Mouse (Mus musculus) hindbrain, postnatal 0 days (tissue): ENCODE results near the gene 1700024G13Rik. TPM values are rescaled to one million over a fixed set of nuclear protein-coding genes. Genes with fewer than 3 reads are reported as not detected.
"Not testable (repeated sequence)": the region's sequence is repeated elsewhere in the genome, so short reads cannot be mapped to it uniquely, and the experiment has no call there.

Experiments used
- ATAC-seq: fragments of 200-750 bp; cut with Nextera tagmentation; 2 replicates; pipeline ENCODE4 v1.8.0; 2017; ENCODE audit warnings: mild to moderate bottlenecking, moderate TSS enrichment, moderate library complexity
- DNase-seq: peaks from one replicate; pipeline ENCODE4 v3.0.0-alpha.2; 2015; ENCODE audit warnings: low spot score
- H3K27ac ChIP-seq: fragments of 300-500 bp; sonication (generic); 2 replicates; pipeline ENCODE4 v1.5.1; 2014; ENCODE audit warnings: mild to moderate bottlenecking
- H3K27me3 ChIP-seq: fragments of 300-500 bp; sonication (generic); 2 replicates; pipeline ENCODE4 v1.6.1; 2014; ENCODE audit warnings: low read length, mixed read lengths; ENCODE audit not compliant: insufficient read depth
- H3K36me3 ChIP-seq: fragments of 300-500 bp; sonication (generic); 2 replicates; pipeline ENCODE4 v1.6.1; 2014; ENCODE audit warnings: low read length, mixed read lengths; ENCODE audit not compliant: insufficient read depth
- H3K4me1 ChIP-seq: fragments of 300-500 bp; sonication (generic); 2 replicates; pipeline ENCODE4 v1.6.1; 2014; ENCODE audit warnings: antibody characterized with exemption, low read length, mixed read lengths; ENCODE audit not compliant: insufficient read depth
- H3K4me2 ChIP-seq: fragments of 300-500 bp; sonication (generic); 2 replicates; pipeline ENCODE4 v1.6.1; 2014; ENCODE audit warnings: low read depth, mild to moderate bottlenecking, low read length, moderate library complexity, mixed read lengths
- H3K4me3 ChIP-seq: fragments of 300-500 bp; sonication (generic); 2 replicates; pipeline ENCODE4 v1.5.1; 2014; ENCODE audit warnings: low read length
- H3K9ac ChIP-seq: fragments of 300-500 bp; sonication (generic); replicated peaks from 2 replicates; pipeline ENCODE4 v1.6.1; 2014; ENCODE audit warnings: mild to moderate bottlenecking, low read length, moderate library complexity, mixed read lengths
- H3K9me3 ChIP-seq: fragments of 300-500 bp; sonication (generic); 2 replicates; pipeline ENCODE4 v1.6.1; 2016; ENCODE audit warnings: low read length, mixed read lengths
- CTCF ChIP-seq: IDR thresholded peaks from 2 replicates; pipeline ENCODE4 v1.5.1; 2016; ENCODE audit warnings: antibody characterized with exemption, control low read depth, low read depth
- WGBS: fragments of 180-500 bp; shearing (Covaris S2); extraction: QIAGEN DNeasy Blood & Tissue Kit; methylation state at CpG from one replicate; pipeline ENCODE4 v1.1.7; 2014; 5-methylcytosine and 5-hydroxymethylcytosine counted together
- polyA plus RNA-seq: library from polyadenylated mRNA; unstranded; fragments of >200 nt; fragmentation: Nextera tagmentation; extraction: Ambion mirVana; gene quantifications from 2 replicates; pipeline ENCODE4 v1.2.1, GENCODE M21; 2015
- total RNA-seq: library from RNA; depleted of rRNA; stranded (reverse); fragments of >200 nt; gene quantifications from 2 replicates; pipeline ENCODE4 v1.2.3, GENCODE M21; 2014

1700024G13Rik gene
- total and polyA plus RNA-seq, 2 experiments from 2014 or later: 0.58 TPM; not detected in 1

DNA sequence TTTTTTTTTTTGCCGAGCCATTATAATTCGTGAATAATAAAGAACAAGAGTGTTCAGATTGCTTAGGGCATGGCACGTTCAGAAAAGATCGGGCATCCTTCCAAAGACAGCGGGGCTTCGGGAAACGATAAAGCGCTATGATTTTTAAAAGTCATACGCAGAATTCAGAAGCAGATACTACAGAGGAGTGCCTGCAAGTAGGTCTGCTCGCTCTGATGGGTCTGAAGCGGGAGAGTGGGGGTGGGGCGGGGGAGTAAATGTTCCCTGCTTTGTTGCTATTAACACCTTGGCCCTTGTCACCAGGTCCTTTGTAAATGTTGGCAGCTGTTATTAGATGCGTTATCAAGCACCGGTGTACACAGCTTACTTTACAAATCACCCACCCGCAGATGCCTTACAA is 6.6 kb downstream of the 1700024G13Rik start:
- no peak overlapping the region for H3K9ac ChIP-seq
- DNase-seq (peak; percentile 46), ATAC-seq (peak; percentile 40; the same call in 1 of the 2 replicates)
- no peaks in the 10 kb centered on the region for H3K27me3 ChIP-seq
- no peak overlapping the region for H3K27ac ChIP-seq
- peak overlapping the region; percentile 23; the same call in 1 of the 2 replicates for H3K4me2 ChIP-seq
- no peaks in the 10 kb centered on the region for H3K36me3 ChIP-seq
- H3K4me1 ChIP-seq: 0 out of 2 replicates have a peak, but pooled peaks cover 6% of the 10 kb centered on the region
- TF ChIP-seq CTCF: no peak
- H3K9me3 ChIP-seq: no peaks in the 10 kb centered on the region
- WGBS: 27% methylated on average over 15 of the region's 15 CpGs
- no peak overlapping the region for H3K4me3 ChIP-seq

DNA sequence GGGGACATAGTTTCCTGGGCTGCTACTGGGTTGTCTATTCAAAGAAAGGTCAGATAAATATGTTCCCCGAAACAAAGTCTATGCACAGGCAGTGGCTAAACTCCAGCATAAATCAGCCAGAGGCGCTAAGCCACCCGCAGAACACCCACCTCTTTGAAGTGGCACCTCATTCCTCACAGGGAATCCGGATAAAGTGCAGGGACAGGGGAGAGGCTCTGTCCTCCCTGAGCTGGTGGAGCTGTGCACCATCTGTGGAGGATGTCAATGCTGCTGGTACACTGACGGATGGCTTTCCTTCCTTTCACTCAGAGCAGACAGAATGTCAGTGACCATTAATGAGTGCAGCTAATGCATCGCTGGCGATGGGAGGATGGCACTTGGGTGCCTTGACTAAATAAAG is 7.1 kb downstream of the 1700024G13Rik start:
- DNase-seq: no peak
- 0 out of 2 replicates have a peak, but pooled peaks cover 6% of the 10 kb centered on the region for H3K4me1 ChIP-seq
- no peaks in the 10 kb centered on the region for H3K36me3 ChIP-seq
- WGBS: 19% methylated on average over 7 of the region's 7 CpGs
- no peak overlapping the region for H3K4me2 ChIP-seq
- no peak overlapping the region for H3K27ac ChIP-seq
- TF ChIP-seq CTCF: no peak
- ATAC-seq: peak; percentile 43; the same call in 1 of the 2 replicates
- H3K9me3 ChIP-seq: no peaks in the 10 kb centered on the region
- H3K4me3 ChIP-seq: no peak overlapping the region
- no peaks in the 10 kb centered on the region for H3K27me3 ChIP-seq
- H3K9ac ChIP-seq: no peak overlapping the region

DNA sequence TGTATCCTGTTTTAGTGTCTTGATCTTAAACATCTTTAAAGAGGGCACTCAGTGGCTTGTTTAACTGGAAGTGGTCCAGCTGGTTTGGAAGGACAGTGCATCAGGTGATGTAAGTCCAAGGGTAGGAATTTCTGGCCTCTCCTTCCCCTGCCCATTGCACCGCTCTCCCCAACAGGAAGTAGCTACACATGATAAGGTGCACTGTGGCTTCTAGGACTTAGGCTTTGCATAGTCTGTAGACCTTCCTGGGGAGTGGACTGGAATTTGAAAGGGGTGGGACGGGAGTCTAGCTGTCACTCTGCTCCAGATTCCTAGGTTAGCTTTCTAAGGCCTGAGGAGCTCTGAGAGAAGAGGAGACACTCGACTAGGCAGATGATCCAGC is 8.1 kb downstream of the 1700024G13Rik start:
- no peak overlapping the region for H3K27ac ChIP-seq
- H3K4me2 ChIP-seq: no peak overlapping the region
- DNase-seq: no peak
- 57% methylated on average over 3 of the region's 3 CpGs for WGBS
- H3K36me3 ChIP-seq: no peaks in the 10 kb centered on the region
- H3K9me3 ChIP-seq: no peaks in the 10 kb centered on the region
- H3K4me3 ChIP-seq: no peak overlapping the region
- H3K27me3 ChIP-seq: no peaks in the 10 kb centered on the region
- no peak for ATAC-seq
- H3K4me1 ChIP-seq: 0 out of 2 replicates have a peak, but pooled peaks cover 6% of the 10 kb centered on the region
- H3K9ac ChIP-seq: no peak overlapping the region
- TF ChIP-seq CTCF: no peak

DNA sequence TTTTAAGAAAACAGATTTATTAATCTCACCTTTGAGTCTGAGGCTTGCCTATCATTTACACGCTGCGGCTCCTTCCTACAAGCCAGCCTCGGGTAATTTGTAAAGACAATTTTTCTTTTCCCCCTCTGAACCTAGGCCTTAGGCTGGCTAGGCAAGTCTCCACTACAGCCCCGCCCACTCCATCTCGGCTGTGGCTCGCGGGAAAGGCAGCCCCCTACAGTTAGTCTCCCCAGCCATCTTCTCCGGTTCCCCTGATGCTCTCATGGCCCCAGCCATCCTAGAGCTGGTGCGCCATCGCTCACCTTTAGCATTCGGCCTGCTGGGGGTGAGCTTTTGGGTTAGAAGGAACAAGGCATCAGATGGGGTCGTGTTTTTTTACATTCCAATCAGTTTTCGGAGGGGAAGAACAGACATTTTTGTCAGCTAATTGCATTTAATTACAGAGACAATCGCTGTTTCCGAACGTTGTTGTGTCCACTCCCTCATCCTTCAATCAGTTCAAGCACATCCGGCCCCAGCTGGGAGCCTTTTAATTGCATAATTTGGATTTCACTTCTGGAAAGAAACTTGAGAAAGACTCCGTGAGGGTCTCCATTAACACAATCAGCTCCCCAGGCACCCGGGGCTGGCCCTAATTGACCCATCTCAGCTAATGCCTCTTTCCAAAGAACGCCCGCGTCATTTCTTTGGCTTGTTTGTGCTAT is 8.6 kb downstream of the 1700024G13Rik start:
- H3K4me2 ChIP-seq: peak overlapping the region; percentile 30; the same call in 1 of the 2 replicates
- TF ChIP-seq CTCF: no peak
- no peak overlapping the region for H3K27ac ChIP-seq
- no peaks in the 10 kb centered on the region for H3K36me3 ChIP-seq
- H3K4me1 ChIP-seq: 0 out of 2 replicates have a peak, but pooled peaks cover 6% of the 10 kb centered on the region
- no peak overlapping the region for H3K4me3 ChIP-seq
- ATAC-seq (no peak), DNase-seq (no peak)
- 15% methylated on average over 22 of the region's 22 CpGs for WGBS
- H3K9ac ChIP-seq: no peak overlapping the region
- no peaks in the 10 kb centered on the region for H3K27me3 ChIP-seq
- H3K9me3 ChIP-seq: no peaks in the 10 kb centered on the region

DNA sequence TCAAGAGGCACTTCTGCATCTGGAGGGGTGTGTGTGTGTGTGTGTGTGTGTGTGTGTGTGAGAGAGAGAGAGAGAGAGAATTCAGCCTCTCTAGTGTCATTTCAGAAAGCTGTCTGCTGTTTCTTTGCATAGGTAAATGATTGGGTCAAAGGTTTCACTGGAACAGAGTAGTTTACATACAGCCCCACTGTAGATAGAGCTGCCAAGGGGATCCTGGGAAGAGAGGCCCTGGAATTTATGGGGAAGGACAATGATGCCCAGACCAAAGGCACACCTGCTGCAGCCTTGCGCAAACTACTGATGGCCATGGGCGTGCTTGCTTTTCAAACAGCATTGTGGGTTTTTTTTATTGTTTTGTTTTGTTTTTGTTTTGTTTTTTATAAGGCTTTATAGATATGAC is 15.7 kb downstream of the 1700024G13Rik start:
- no peak overlapping the region for H3K9ac ChIP-seq
- WGBS: 94% methylated on average over 2 of the region's 2 CpGs
- TF ChIP-seq CTCF: no peak
- H3K4me1 ChIP-seq: no peaks in the 10 kb centered on the region
- no peak overlapping the region for H3K4me2 ChIP-seq
- ATAC-seq (no peak), DNase-seq (no peak)
- no peaks in the 10 kb centered on the region for H3K36me3 ChIP-seq
- H3K9me3 ChIP-seq: no peaks in the 10 kb centered on the region
- no peaks in the 10 kb centered on the region for H3K27me3 ChIP-seq
- H3K27ac ChIP-seq: no peak overlapping the region
- no peak overlapping the region for H3K4me3 ChIP-seq

DNA sequence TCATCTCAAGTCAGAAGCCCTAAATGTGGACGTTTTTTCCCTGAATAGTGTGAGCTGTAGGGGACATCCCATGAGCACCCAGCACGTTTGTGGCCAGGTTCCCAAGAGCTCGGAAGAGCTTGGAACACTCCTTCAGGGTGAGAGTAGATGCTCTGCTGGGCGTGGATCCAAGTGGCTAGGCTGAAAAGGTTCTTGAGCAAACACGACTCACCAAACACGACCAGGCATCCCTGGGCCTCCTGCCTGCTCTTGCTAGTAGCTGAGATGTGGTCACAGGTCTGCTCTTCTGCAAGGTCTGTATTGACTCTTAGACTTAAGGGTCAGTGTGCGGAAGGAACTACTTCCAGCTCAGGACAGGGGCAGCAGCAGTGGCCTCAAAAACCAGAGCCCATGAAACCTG is 18.4 kb downstream of the 1700024G13Rik start:
- WGBS: 64% methylated on average over 7 of the region's 7 CpGs
- no peak for ATAC-seq
- H3K27me3 ChIP-seq: no peaks in the 10 kb centered on the region

DNA sequence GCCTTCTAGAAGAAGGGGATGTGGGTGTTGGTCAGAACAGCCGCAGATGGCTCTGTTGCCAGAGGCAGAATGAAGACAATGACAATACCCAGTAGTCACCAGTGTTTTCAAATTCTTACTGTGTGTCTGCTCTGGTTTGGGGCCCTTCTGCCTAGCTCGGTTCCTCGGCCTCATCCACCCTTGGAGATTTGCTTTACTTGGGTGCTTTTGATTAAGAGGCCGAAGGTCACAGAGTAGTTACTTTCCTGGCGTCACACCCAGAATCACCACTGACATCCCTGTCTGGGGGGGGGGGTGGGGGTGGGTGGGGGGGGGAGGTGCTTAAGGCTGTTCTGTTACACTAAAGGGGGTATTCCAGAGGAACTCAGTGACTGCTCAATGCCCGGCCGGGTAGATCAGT is 23.8 kb downstream of the 1700024G13Rik start:
- Histone ChIP-seq H3K4me1 (no peaks in the 10 kb centered on the region), H3K9ac (no peak overlapping the region), H3K36me3 (no peaks in the 10 kb centered on the region), H3K9me3 (no peaks in the 10 kb centered on the region), H3K27ac (no peak overlapping the region), H3K4me2 (no peak overlapping the region), H3K27me3 (no peaks in the 10 kb centered on the region), H3K4me3 (no peak overlapping the region)
- ATAC-seq (no peak), DNase-seq (no peak)
- 69% methylated on average over 7 of the region's 7 CpGs for WGBS
- TF ChIP-seq CTCF: no peak

More for the DNA sequence above, 18.4 kb downstream of the 1700024G13Rik start:
- no peaks in the 10 kb centered on the region for H3K9me3 ChIP-seq
- H3K4me1 ChIP-seq: no peaks in the 10 kb centered on the region
- H3K4me2 ChIP-seq: no peak overlapping the region
- H3K36me3 ChIP-seq: no peaks in the 10 kb centered on the region
- H3K4me3 ChIP-seq: no peak overlapping the region
- no peak overlapping the region for H3K27ac ChIP-seq
- H3K9ac ChIP-seq: no peak overlapping the region
- no peak for DNase-seq
- TF ChIP-seq CTCF: no peak

DNA sequence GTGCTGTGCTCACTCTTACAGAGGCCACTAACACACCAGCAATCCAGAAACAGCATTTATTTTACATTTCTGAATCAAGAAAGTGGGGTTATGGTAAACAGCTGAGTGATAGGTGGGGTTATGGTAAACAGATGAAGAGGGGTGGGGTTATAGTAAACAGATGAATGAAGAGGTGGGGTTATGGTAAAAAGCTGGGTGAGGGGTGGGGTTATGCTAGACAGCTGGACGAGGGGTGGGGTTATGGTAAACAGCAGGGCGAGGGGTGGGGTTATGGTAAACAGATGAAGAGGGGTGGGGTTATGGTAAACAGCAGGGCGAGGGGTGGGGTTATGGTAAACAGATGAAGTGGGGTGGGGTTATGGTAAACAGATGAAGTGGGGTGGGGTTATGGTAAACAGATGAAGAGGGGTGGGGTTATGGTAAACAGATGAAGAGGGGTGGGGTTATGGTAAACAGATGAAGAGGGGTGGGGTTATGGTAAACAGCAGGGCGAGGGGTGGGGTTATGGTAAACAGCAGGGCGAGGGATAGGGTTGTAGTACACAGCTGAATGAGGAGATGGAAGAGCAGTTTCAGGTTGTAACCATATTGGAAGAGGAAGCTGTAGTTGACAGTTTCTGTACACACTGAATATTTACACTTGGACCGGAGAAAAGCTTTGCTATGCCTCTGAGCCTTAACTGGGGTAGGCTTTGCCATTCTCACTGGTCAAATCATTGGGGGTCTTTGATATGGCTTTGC is 36.8 kb downstream of the 1700024G13Rik start:
- WGBS: 23% methylated on average over 6 of the region's 6 CpGs
- not testable (repeated sequence) for DNase-seq, H3K9me3 ChIP-seq, H3K4me3 ChIP-seq, H3K36me3 ChIP-seq, H3K27ac ChIP-seq, H3K9ac ChIP-seq, ATAC-seq, H3K27me3 ChIP-seq, H3K4me2 ChIP-seq, H3K4me1 ChIP-seq
